Mouse (Mus musculus) limb, embryonic 10.5 days (tissue): ENCODE measurements around the gene Cav2. TPM values are rescaled to one million over a fixed set of nuclear protein-coding genes. Genes with fewer than 3 reads are reported as not detected.
A peak's percentile ranks its signal among the peaks of the same experiment; 100 is the strongest.

ENCODE experiments used
- DNase-seq: peaks from one replicate; pipeline ENCODE4 v3.0.0-alpha.2; 2017; ENCODE audit warnings: low spot score
- H3K27ac ChIP-seq: fragments of 300-500 bp; sonication (generic); 2 replicates; pipeline ENCODE4 v1.5.1; 2016; ENCODE audit warnings: mild to moderate bottlenecking
- H3K27me3 ChIP-seq: fragments of 300-500 bp; sonication (generic); 2 replicates; pipeline ENCODE4 v1.6.1; 2016; ENCODE audit warnings: low read depth, mild to moderate bottlenecking; ENCODE audit not compliant: poor library complexity, severe bottlenecking
- H3K36me3 ChIP-seq: fragments of 300-500 bp; sonication (generic); 2 replicates; pipeline ENCODE4 v1.6.1; 2016; ENCODE audit warnings: mild to moderate bottlenecking, moderate library complexity
- H3K4me1 ChIP-seq: fragments of 300-500 bp; sonication (generic); 2 replicates; pipeline ENCODE4 v1.6.1; 2016
- H3K4me3 ChIP-seq: fragments of 300-500 bp; sonication (generic); 2 replicates; pipeline ENCODE4 v1.5.1; 2016; ENCODE audit warnings: mild to moderate bottlenecking, moderate library complexity
- H3K9me3 ChIP-seq: fragments of 300-500 bp; sonication (generic); replicated peaks from 2 replicates; pipeline ENCODE4 v1.6.1; 2016; ENCODE audit warnings: mild to moderate bottlenecking
- WGBS: fragments of 180-500 bp; shearing (Covaris S2); methylation state at CpG from one replicate; pipeline ENCODE4 v1.1.7; 2016; 5-methylcytosine and 5-hydroxymethylcytosine counted together
- polyA plus RNA-seq: library from polyadenylated mRNA; unstranded; fragments of >200 nt; fragmentation: Nextera tagmentation; extraction: Ambion mirVana; gene quantifications from 2 replicates; pipeline ENCODE4 v1.2.1, GENCODE M21; 2016

Cav2 gene
- polyA plus RNA-seq, 1 experiment from 2014 or later: 7.5 TPM

- Histone ChIP-seq H3K4me1 (peaks cover 5% of the 10 kb centered on the region), H3K27me3 (no peaks in the 10 kb centered on the region), H3K36me3 (no peaks in the 10 kb centered on the region), H3K27ac (0 out of 2 replicates have a peak overlapping the region, but pooled peaks have one; percentile 21), H3K9me3 (no peaks in the 10 kb centered on the region), H3K4me3 (no peak overlapping the region)
- 76% methylated on average over 15 of the region's 15 CpGs for WGBS
- DNase-seq: no peak
These were observed 35.5 kb downstream of the Cav2 start for GRCm38 (mm10) chr6:17316294-17317166.

- no peak for DNase-seq
- H3K27me3 ChIP-seq: no peaks in the 10 kb centered on the region
- no peak overlapping the region for H3K27ac ChIP-seq
- peaks cover 5% of the 10 kb centered on the region for H3K4me1 ChIP-seq
- no peaks in the 10 kb centered on the region for H3K9me3 ChIP-seq
- WGBS: 70% methylated on average over 1 of the region's 1 CpGs
- no peaks in the 10 kb centered on the region for H3K36me3 ChIP-seq
- H3K4me3 ChIP-seq: no peak overlapping the region
These were observed 36.2 kb downstream of the Cav2 start for GRCm38 (mm10) chr6:17317167-17317524.

GRCm38 (mm10) chr6:17317944-17318343 is 37.0 kb downstream of the Cav2 start:
- no peak overlapping the region for H3K27ac ChIP-seq
- no peaks in the 10 kb centered on the region for H3K9me3 ChIP-seq
- H3K27me3 ChIP-seq: no peaks in the 10 kb centered on the region
- H3K36me3 ChIP-seq: no peaks in the 10 kb centered on the region
- no peak for DNase-seq
- H3K4me1 ChIP-seq: peaks cover 5% of the 10 kb centered on the region
- WGBS: 75% methylated on average over 1 of the region's 1 CpGs
- H3K4me3 ChIP-seq: no peak overlapping the region

GRCm38 (mm10) chr6:17321976-17322375 is 41.0 kb downstream of the Cav2 start:
- Histone ChIP-seq H3K27ac (no peak overlapping the region), H3K27me3 (no peaks in the 10 kb centered on the region), H3K4me1 (peaks cover 3% of the 10 kb centered on the region; the same call in 1 of the 2 replicates), H3K36me3 (no peaks in the 10 kb centered on the region), H3K9me3 (no peaks in the 10 kb centered on the region), H3K4me3 (no peak overlapping the region)
- 72% methylated on average over 6 of the region's 6 CpGs for WGBS
- DNase-seq: no peak

GRCm38 (mm10) chr6:17327216-17327615 is 46.2 kb downstream of the Cav2 start:
- no peaks in the 10 kb centered on the region for H3K27me3 ChIP-seq
- H3K4me1 ChIP-seq: peaks cover 6% of the 10 kb centered on the region
- H3K27ac ChIP-seq: no peak overlapping the region
- no peaks in the 10 kb centered on the region for H3K9me3 ChIP-seq
- 53% methylated on average over 11 of the region's 11 CpGs for WGBS
- H3K4me3 ChIP-seq: no peak overlapping the region
- DNase-seq: no peak
- no peaks in the 10 kb centered on the region for H3K36me3 ChIP-seq

GRCm38 (mm10) chr6:17329801-17330200 is 48.8 kb downstream of the Cav2 start:
- H3K4me1 ChIP-seq: peaks cover 6% of the 10 kb centered on the region
- no peak overlapping the region for H3K4me3 ChIP-seq
- 86% methylated on average over 3 of the region's 3 CpGs for WGBS
- no peaks in the 10 kb centered on the region for H3K27me3 ChIP-seq
- no peaks in the 10 kb centered on the region for H3K36me3 ChIP-seq
- no peak for DNase-seq
- no peaks in the 10 kb centered on the region for H3K9me3 ChIP-seq
- H3K27ac ChIP-seq: no peak overlapping the region

GRCm38 (mm10) chr6:17337724-17338123 is 56.7 kb downstream of the Cav2 start:
- peaks cover 7% of the 10 kb centered on the region for H3K4me1 ChIP-seq
- no peaks in the 10 kb centered on the region for H3K36me3 ChIP-seq
- H3K27me3 ChIP-seq: no peaks in the 10 kb centered on the region
- DNase-seq: no peak
- no peaks in the 10 kb centered on the region for H3K9me3 ChIP-seq
- no peak overlapping the region for H3K27ac ChIP-seq
- no peak overlapping the region for H3K4me3 ChIP-seq
- WGBS: 91% methylated on average over 2 of the region's 2 CpGs

Other genes with a start within 250 kb of the Cav2 start
- 62.9 and 94.2 TPM in 2 replicates for gene Tes, start 216.0 kb upstream of the Cav2 start, polyA plus RNA-seq
- 15.3 and 22.4 TPM in 2 replicates for gene Cav1, start 25.1 kb downstream of the Cav2 start, polyA plus RNA-seq
- gene Met, start 182.6 kb downstream of the Cav2 start, polyA plus RNA-seq: 8.4 and 11.5 TPM in 2 replicates